Mouse (Mus musculus): ENCODE data around the gene Ppp1r9a. TPM values are rescaled to one million over a fixed set of nuclear protein-coding genes. Genes with fewer than 3 reads are reported as not detected.

The Ppp1r9a gene
- polyA plus RNA-seq, 1 experiment from 2014 or later: 11.7 TPM

DNA sequence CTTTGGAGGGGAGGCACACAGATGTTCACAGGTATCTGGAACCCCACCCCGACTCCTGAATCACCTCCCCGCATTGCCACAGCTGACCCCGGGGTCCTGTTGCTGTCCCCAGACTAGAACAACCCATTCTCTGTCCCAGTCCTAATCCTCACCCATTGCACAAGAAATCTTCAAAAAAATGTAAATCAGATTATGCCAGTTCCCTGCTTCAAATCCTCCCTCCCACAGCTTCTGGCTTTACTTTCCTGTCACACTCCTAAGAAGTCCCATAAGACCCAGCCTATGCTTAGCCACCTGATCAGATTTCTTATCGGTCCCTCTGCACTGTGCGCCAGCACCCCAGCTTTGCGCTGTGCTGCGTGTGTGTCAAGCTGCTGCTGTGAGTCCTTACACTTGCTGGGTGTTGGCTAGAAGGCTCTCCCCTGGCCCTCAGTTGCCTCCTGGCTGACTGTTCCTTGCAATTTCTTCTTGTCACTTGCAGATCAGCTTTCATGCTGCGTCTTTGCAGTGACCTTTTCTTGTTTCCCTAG, 296.7 kb downstream of the Ppp1r9a start:
- WGBS: 83% methylated on average over 8 of the region's 8 CpGs
- ATAC-seq (replicated peaks; ENCODE audit: extremely low read depth, insufficient read depth, low FRiP score): no peak
- no peaks in the 10 kb centered on the region for H3K27me3 ChIP-seq (ENCODE audit: control insufficient read depth, insufficient read depth, low read length)
- no peak overlapping the region for H3K9ac ChIP-seq (ENCODE audit: low read length)
- no peak overlapping the region for H3K4me2 ChIP-seq (ENCODE audit: low read depth, low read length)
- H3K36me3 ChIP-seq (ENCODE audit: control insufficient read depth, insufficient read depth): no peaks in the 10 kb centered on the region
- H3K9me3 ChIP-seq (replicated peaks; ENCODE audit: control insufficient read depth, low read length): no peaks in the 10 kb centered on the region
- H3K27ac ChIP-seq (ENCODE audit: low read length): no peak overlapping the region
- H3K4me3 ChIP-seq (ENCODE audit: low read length): no peak overlapping the region
- no peaks in the 10 kb centered on the region for H3K4me1 ChIP-seq (ENCODE audit: control insufficient read depth, insufficient read depth, low read length)

- Histone ChIP-seq H3K27ac (ENCODE audit: low read length) (no peak overlapping the region), H3K4me1 (ENCODE audit: control insufficient read depth, insufficient read depth, low read length) (no peaks in the 10 kb centered on the region), H3K36me3 (ENCODE audit: control insufficient read depth, insufficient read depth) (no peaks in the 10 kb centered on the region), H3K9me3 (replicated peaks; ENCODE audit: control insufficient read depth, low read length) (no peaks in the 10 kb centered on the region), H3K27me3 (ENCODE audit: control insufficient read depth, insufficient read depth, low read length) (no peaks in the 10 kb centered on the region), H3K4me3 (ENCODE audit: low read length) (no peak overlapping the region), H3K9ac (ENCODE audit: low read length) (no peak overlapping the region), H3K4me2 (ENCODE audit: low read depth, low read length) (no peak overlapping the region)
- no peak for ATAC-seq (replicated peaks; ENCODE audit: extremely low read depth, insufficient read depth, low FRiP score)
- WGBS: 78% methylated on average over 3 of the region's 3 CpGs
Observed at GRCm38 (mm10) chr6:5199916-5200315, 297.2 kb downstream of the Ppp1r9a start.

DNA sequence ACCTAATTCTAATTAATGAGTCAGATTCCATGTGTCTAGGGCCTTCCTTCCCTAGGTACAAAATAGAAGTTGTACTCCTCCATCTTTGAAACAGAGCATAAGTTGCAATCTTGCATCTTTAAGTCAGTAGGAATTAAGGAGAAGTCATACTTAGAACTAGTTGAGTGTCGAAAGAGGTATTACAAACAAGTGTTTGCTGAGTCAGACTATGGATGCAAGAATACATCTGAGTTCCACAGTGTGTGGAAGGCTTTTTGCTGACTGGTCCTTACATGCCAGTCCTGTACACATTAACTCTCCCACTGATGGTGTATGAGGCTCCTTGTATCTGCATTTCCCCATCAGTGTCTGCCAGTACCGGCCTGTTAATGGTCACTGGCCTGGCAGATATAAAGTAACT, 305.1 kb downstream of the Ppp1r9a start:
- H3K4me2 ChIP-seq (ENCODE audit: low read depth, low read length): no peak overlapping the region
- no peaks in the 10 kb centered on the region for H3K27me3 ChIP-seq (ENCODE audit: control insufficient read depth, insufficient read depth, low read length)
- ATAC-seq (replicated peaks; ENCODE audit: extremely low read depth, insufficient read depth, low FRiP score): no peak
- H3K4me3 ChIP-seq (ENCODE audit: low read length): no peak overlapping the region
- no peak overlapping the region for H3K27ac ChIP-seq (ENCODE audit: low read length)
- no peaks in the 10 kb centered on the region for H3K36me3 ChIP-seq (ENCODE audit: control insufficient read depth, insufficient read depth)
- no peak overlapping the region for H3K9ac ChIP-seq (ENCODE audit: low read length)
- no peaks in the 10 kb centered on the region for H3K4me1 ChIP-seq (ENCODE audit: control insufficient read depth, insufficient read depth, low read length)
- no peaks in the 10 kb centered on the region; the same call in 1 of the 2 replicates for H3K9me3 ChIP-seq (replicated peaks; ENCODE audit: control insufficient read depth, low read length)
- 79% methylated on average over 2 of the region's 2 CpGs for WGBS

Other genes starting within 250 kb of the Ppp1r9a start
- 51.9 and 54.0 TPM in 2 replicates for gene Sgce, start 155.7 kb upstream of the Ppp1r9a start, polyA plus RNA-seq (2015; fragmentation: Nextera tagmentation; extraction: Ambion mirVana)
- gene Peg10, start 155.6 kb upstream of the Ppp1r9a start, polyA plus RNA-seq (2015; fragmentation: Nextera tagmentation; extraction: Ambion mirVana): 1.1 and 1.2 TPM in 2 replicates

Measured in heart, embryonic 16.5 days (tissue).